Mouse (Mus musculus) hindbrain, embryonic 10.5 days (tissue): ENCODE results near the gene Pcnp. TPM values are rescaled to one million over a fixed set of nuclear protein-coding genes. Genes with fewer than 3 reads are reported as not detected.
"Not testable (repeated sequence)": the region's sequence is repeated elsewhere in the genome, so short reads cannot be mapped to it uniquely, and the experiment has no call there.

Source experiments
- DNase-seq: peaks from one replicate; pipeline ENCODE4 v3.0.0-alpha.2; 2017; ENCODE audit warnings: low spot score
- H3K27ac ChIP-seq: fragments of 300-500 bp; sonication (generic); 2 replicates; pipeline ENCODE4 v1.5.1; 2016; ENCODE audit warnings: mild to moderate bottlenecking, moderate library complexity
- H3K27me3 ChIP-seq: fragments of 300-500 bp; sonication (generic); 2 replicates; pipeline ENCODE4 v1.6.1; 2016; ENCODE audit warnings: mild to moderate bottlenecking; ENCODE audit not compliant: poor library complexity, insufficient read depth, severe bottlenecking
- H3K36me3 ChIP-seq: fragments of 300-500 bp; sonication (generic); 2 replicates; pipeline ENCODE4 v1.6.1; 2016; ENCODE audit warnings: mild to moderate bottlenecking, moderate library complexity
- H3K4me1 ChIP-seq: fragments of 300-500 bp; sonication (generic); replicated peaks from 2 replicates; pipeline ENCODE4 v1.6.1; 2016; ENCODE audit warnings: mild to moderate bottlenecking
- H3K4me3 ChIP-seq: fragments of 300-500 bp; sonication (generic); 2 replicates; pipeline ENCODE4 v1.5.1; 2016; ENCODE audit warnings: mild to moderate bottlenecking, moderate library complexity
- H3K9me3 ChIP-seq: fragments of 300-500 bp; sonication (generic); 2 replicates; pipeline ENCODE4 v1.6.1; 2016; ENCODE audit warnings: mild to moderate bottlenecking, moderate library complexity
- WGBS: fragments of 180-500 bp; shearing (Covaris S2); methylation state at CpG from one replicate; pipeline ENCODE4 v1.1.7; 2016; 5-methylcytosine and 5-hydroxymethylcytosine counted together
- polyA plus RNA-seq: library from polyadenylated mRNA; unstranded; fragments of >200 nt; fragmentation: Nextera tagmentation; extraction: Ambion mirVana; gene quantifications from 2 replicates; pipeline ENCODE4 v1.2.1, GENCODE M21; 2016

Gene Pcnp
- polyA plus RNA-seq, 1 experiment from 2014 or later, result 258 TPM

DNA sequence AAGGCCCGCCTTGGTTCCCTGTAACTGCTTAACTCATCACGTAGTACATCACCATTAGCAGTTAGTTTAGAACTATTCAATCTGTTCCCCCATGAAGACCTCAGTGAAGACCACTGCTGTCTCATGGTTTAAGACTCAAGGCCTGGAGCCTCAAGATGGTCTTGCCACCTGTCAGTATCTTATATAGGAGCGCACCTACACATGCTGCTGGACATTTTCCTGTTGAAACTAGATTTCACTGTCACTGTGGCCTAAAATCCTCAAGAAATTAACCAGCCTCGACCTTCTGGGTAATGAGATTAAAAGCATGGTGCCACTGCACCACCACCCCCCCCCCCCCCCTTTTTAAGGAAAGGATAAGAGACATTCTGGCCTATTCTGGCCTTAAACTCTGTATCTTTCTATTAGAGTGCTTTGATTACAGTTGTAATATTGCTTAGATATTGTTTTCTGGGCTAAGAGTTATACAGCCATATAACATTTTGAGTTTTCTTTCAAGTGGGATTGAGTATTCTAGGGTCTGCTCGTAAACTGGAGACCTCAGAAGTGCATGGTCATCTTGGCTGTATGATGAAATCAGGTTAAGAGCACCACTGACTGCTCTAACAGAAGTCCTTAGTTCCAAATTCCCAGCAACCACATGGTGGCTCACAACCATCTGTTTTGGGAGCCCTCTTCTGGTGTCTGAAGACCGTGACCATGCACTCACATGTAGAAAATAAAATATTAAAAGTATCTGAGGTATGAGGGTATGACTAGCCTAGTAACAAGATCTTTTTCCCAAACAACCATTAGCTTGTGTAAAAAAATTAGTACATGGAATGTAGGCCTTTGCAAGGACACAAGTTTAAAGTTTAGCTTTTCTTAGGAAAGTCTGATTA, 57.6 kb downstream of the Pcnp start:
- H3K4me3 ChIP-seq, result no peak overlapping the region
- H3K4me1 ChIP-seq, result peaks cover 35% of the 10 kb centered on the region
- 87% methylated on average over 6 of the region's 6 CpGs for WGBS

DNA sequence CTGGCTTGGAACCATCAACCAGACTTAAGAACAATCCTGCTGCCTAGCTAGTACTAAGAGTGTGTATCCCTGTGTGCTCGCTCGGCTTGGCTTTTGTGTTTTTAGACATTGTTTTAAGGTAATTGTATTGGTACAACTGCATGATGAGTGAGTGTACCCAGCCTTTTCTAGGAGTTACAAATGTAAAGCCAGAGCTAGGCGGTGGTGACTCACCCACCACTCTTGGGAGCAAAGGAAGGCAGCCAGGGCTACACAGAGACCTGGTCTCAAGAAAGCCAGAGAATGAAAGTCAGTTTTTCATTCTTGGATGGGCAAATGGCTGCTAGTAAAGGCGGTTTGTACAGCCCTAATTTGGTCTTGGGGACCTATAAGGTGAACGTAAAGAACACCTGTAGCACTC, 59.1 kb downstream of the Pcnp start:
- peaks cover 55% of the 10 kb centered on the region for H3K36me3 ChIP-seq
- peaks cover 32% of the 10 kb centered on the region for H3K4me1 ChIP-seq
- no peaks in the 10 kb centered on the region for H3K9me3 ChIP-seq
- H3K4me3 ChIP-seq, result no peak overlapping the region
- H3K27me3 ChIP-seq, result no peaks in the 10 kb centered on the region
- no peak overlapping the region for H3K27ac ChIP-seq
- 95% methylated on average over 5 of the region's 5 CpGs for WGBS
- DNase-seq, result no peak

More for the DNA sequence above, 57.6 kb downstream of the Pcnp start:
- H3K9me3 ChIP-seq, result no peaks in the 10 kb centered on the region
- DNase-seq, result no peak
- peaks cover 55% of the 10 kb centered on the region for H3K36me3 ChIP-seq
- no peaks in the 10 kb centered on the region for H3K27me3 ChIP-seq
- H3K27ac ChIP-seq, result no peak overlapping the region

DNA sequence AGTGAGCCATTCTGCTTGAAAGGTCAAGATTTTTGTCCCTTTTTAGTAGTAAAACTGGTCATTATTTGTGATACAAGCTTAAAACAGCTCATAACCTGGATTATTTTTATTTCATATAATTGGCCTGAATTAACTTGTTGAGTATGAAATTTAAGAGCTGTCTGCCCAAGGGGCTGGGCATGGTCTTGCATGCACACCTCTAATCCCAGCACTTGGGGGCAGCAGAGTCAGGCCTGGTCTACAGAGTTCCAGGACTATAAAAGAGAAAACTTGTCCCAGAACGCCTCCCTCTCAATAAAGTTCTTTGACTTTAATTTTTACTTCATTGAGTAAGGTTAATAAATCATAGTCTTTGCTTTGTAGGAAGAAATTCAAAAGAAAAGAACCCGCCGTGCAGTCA, 60.4 kb downstream of the Pcnp start:
- H3K4me3 ChIP-seq, result no peak overlapping the region
- DNase-seq, result peak; percentile 36
- peaks cover 22% of the 10 kb centered on the region for H3K4me1 ChIP-seq
- peaks cover 55% of the 10 kb centered on the region for H3K36me3 ChIP-seq
- WGBS, result 80% methylated on average over 3 of the region's 3 CpGs
- H3K27me3 ChIP-seq, result no peaks in the 10 kb centered on the region
- no peak overlapping the region for H3K27ac ChIP-seq
- H3K9me3 ChIP-seq, result no peaks in the 10 kb centered on the region

DNA sequence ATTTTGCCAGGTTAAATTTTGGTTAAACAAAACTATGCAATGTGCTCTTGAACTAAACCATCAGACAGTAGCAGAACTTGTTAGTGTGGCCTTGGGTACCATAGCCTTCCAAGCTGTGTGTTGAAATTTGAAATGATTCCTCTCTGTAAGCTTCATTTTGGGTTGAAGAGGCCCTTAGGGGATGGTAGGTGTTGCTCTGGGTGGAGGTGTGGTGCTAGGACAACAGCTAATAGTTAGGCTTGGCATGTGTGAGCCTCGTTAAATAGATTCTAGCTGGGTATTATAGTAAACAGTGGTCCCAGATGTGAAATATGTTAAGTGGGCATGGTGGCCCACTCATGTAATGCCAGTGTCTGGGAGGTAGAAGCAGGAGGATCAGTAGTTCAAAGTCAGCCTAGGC, 62.3 kb downstream of the Pcnp start:
- Histone ChIP-seq H3K4me3 (peak overlapping the region; percentile 90), H3K36me3 (peaks cover 51% of the 10 kb centered on the region), H3K9me3 (no peaks in the 10 kb centered on the region), H3K27ac (peak overlapping the region; percentile 97), H3K4me1 (peaks cover 16% of the 10 kb centered on the region), H3K27me3 (no peaks in the 10 kb centered on the region)
- DNase-seq, result no peak
- 36% methylated on average over 1 of the region's 1 CpGs for WGBS

DNA sequence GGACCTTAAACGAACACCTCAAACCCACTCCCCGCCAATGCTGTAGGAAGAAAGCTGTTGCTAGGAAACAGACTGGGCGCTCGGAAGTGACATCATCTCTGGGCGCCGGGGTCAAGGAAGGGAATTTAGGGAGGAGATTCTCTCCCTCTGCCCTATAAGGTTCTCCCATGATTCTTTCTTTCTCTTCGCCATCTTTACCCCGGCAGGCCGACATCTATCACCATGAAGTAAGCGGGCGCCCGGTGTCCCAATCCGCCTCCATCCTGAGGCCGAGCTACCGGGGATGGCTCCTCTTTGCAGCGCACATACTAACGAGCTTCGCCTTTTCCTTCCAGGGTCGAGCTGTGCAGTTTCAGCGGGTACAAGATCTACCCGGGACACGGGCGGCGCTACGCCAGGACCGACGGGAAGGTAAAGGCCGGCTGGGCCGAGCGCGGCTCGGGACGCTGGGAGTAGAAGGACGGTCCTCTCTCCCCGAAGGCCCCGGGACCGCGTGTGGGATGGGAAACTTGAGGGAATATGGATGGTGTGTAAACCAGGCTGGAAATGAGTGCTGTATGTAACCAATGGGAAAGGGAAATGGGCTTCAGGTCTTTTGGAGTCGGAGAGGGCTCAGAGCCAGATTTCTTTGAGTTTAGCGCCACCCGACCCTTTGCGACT, 63.2 kb downstream of the Pcnp start, which contains the start of gene Rpl24:
TSS of gene Rpl24 (plus strand) at position 64 of the 660 bp plus-strand sequence.
- peaks cover 42% of the 10 kb centered on the region for H3K36me3 ChIP-seq
- no peaks in the 10 kb centered on the region for H3K9me3 ChIP-seq
- H3K27ac ChIP-seq, result peak within 1 kb of the TSS; percentile 97
- H3K27me3 ChIP-seq, result no peaks in the 10 kb centered on the region
- peak within 1 kb of the TSS; percentile 90 for H3K4me3 ChIP-seq
- WGBS, result under 1% methylated on average over 42 of the region's 42 CpGs
- H3K4me1 ChIP-seq, result peaks cover 13% of the 10 kb centered on the region
- peak; percentile 94 for DNase-seq

DNA sequence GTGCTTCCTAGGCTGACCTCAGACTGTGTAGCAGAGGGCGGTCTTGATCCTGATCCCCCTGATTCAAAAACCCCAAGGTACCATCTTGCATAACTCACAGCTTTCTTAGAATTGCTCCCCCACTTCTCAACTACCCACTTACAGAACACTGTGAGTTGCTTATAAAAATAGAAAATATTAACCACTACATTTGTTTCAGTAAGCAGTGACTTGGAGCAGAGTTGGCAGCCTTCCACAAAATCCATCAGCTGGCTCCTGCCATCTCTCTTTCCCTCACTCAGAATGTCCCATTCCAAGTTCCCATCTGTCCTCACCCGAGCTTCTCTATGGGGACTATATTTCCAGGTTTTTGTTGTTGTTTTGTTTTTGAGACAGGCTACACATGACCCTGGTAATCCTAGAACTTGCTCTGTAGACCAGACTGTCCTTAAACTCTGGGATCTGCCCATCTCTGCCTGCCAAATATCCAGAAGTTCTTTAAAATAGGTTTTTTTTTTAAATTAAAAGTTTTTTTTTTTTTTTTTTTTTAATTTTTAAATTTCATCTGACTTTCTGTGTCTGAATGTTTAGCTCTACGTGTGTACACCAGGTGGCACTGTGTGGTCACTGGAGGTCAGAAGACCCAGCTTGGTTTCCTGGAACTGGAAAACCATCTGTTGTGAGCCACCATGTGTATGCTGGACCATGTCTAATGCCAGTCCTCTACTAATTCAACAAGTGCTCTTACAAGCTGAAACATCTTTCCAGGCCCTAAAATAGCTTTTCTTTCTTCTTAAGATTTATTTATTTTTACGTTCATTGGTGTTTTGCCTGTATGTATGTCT, 65.2 kb downstream of the Pcnp start:
- Histone ChIP-seq H3K9me3 (no peaks in the 10 kb centered on the region), H3K4me3 (no peak overlapping the region), H3K27ac (no peak overlapping the region), H3K4me1 (peaks cover 10% of the 10 kb centered on the region), H3K36me3 (peaks cover 22% of the 10 kb centered on the region), H3K27me3 (no peaks in the 10 kb centered on the region)
- 66% methylated on average over 4 of the region's 4 CpGs for WGBS
- peak; percentile 33 for DNase-seq

DNA sequence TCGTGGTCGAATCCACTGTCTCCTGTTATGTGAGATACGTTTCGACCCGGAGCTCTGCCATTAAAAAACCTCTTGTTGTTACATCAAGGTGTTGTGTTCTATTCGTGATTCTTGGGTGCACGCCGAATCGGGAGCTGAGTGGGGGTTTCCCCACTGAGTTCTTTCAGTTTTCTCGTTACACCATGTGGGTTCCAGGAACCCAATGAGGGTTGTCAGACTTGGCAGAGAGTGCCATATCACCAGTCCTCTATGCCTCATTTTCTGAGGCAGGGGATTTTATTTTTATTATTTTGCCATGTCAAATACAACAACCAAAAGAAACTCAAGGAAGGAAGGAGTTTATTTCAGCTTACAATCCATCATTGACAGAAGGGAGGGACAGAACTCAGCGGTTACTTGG, 66.5 kb downstream of the Pcnp start:
- not testable (repeated sequence) for H3K27me3 ChIP-seq, H3K27ac ChIP-seq, DNase-seq, H3K4me3 ChIP-seq, H3K4me1 ChIP-seq, H3K9me3 ChIP-seq
- 91% methylated on average over 6 of the region's 11 CpGs for WGBS
- peaks cover 11% of the 10 kb centered on the region for H3K36me3 ChIP-seq

Other genes with a start within 250 kb of the Pcnp start
- gene Nfkbiz, start 190.8 kb downstream of the Pcnp start, polyA plus RNA-seq, result 1.1 and 1.4 TPM in 2 replicates
- gene Nxpe3, start 134.5 kb downstream of the Pcnp start, polyA plus RNA-seq, result 0.77 TPM in 2 replicates
- gene Cep97, start 94.9 kb downstream of the Pcnp start, polyA plus RNA-seq, result 15.9 and 17.2 TPM in 2 replicates
- 724 and 731 TPM in 2 replicates for gene Rpl24, start 63.5 kb downstream of the Pcnp start, polyA plus RNA-seq
- gene Zbtb11, start 55.9 kb downstream of the Pcnp start, polyA plus RNA-seq, result 15.3 and 15.8 TPM in 2 replicates
- gene Trmt10c, start 8.1 kb upstream of the Pcnp start, polyA plus RNA-seq, result 25.5 and 29.0 TPM in 2 replicates
- 32.5 and 35.7 TPM in 2 replicates for gene Senp7, start 18.6 kb upstream of the Pcnp start, polyA plus RNA-seq
- gene Impg2, start 174.6 kb upstream of the Pcnp start, polyA plus RNA-seq, result 0.07 TPM in 2 replicates